Mouse (Mus musculus) embryonic facial prominence, embryonic 10.5 days (tissue): Measurements from ENCODE around the gene Baiap2l1. TPM values are rescaled to one million over a fixed set of nuclear protein-coding genes. Genes with fewer than 3 reads are reported as not detected.

Experiments
- DNase-seq: peaks from one replicate; pipeline ENCODE4 v3.0.0-alpha.2; 2017; ENCODE audit warnings: low spot score
- H3K27ac ChIP-seq: fragments of 300-500 bp; sonication (generic); replicated peaks from 2 replicates; pipeline ENCODE4 v1.5.1; 2016; ENCODE audit warnings: mild to moderate bottlenecking
- H3K27me3 ChIP-seq: fragments of 300-500 bp; sonication (generic); replicated peaks from 2 replicates; pipeline ENCODE4 v1.6.1; 2016; ENCODE audit warnings: low read depth, mild to moderate bottlenecking; ENCODE audit not compliant: poor library complexity, severe bottlenecking
- H3K36me3 ChIP-seq: fragments of 300-500 bp; sonication (generic); replicated peaks from 2 replicates; pipeline ENCODE4 v1.6.1; 2016; ENCODE audit warnings: mild to moderate bottlenecking, moderate library complexity
- H3K4me1 ChIP-seq: fragments of 300-500 bp; sonication (generic); 2 replicates; pipeline ENCODE4 v1.6.1; 2016
- H3K4me3 ChIP-seq: fragments of 300-500 bp; sonication (generic); 2 replicates; pipeline ENCODE4 v1.5.1; 2016; ENCODE audit warnings: mild to moderate bottlenecking, moderate library complexity
- H3K9me3 ChIP-seq: fragments of 300-500 bp; sonication (generic); 2 replicates; pipeline ENCODE4 v1.6.1; 2016; ENCODE audit warnings: mild to moderate bottlenecking
- WGBS: fragments of 180-500 bp; shearing (Covaris S2); methylation state at CpG from one replicate; pipeline ENCODE4 v1.1.7; 2016; 5-methylcytosine and 5-hydroxymethylcytosine counted together
- polyA plus RNA-seq: library from polyadenylated mRNA; unstranded; fragments of >200 nt; fragmentation: Nextera tagmentation; extraction: Ambion mirVana; gene quantifications from 2 replicates; pipeline ENCODE4 v1.2.1, GENCODE M21; 2016

Baiap2l1 gene
- polyA plus RNA-seq, 1 experiment from 2014 or later: 6.0 TPM

DNA sequence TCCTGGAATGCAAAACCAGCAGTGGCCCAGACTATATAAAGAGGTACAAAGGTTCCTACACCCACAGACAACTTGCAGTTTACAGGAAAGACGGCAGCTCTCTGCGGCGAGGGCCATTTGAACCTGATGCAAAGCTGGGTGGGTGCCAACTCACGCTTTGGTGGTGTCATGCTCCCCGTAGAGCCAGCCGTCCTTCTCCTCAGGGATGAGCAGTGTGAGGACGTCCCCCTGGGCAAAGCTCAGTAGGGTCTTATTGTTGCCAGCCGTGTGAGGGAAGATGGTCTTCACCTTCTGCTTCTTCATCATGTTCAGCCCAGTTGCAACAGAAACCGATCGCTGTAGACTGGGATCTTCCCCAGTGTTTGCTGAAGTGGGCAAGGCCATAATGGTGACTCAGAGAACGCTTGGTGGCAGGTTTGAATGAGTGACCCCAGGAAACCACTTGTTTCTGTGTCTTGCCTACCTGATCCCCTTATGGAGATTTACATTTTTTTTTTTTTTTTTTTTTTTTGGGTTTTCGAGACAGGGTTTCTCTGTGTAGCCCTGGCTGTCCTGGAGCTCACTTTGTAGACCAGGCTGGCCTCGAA lies 79.4 kb downstream of the Baiap2l1 start:
- Histone ChIP-seq H3K27me3 (no peaks in the 10 kb centered on the region), H3K36me3 (peaks cover 49% of the 10 kb centered on the region), H3K27ac (no peak overlapping the region), H3K4me1 (peaks cover 18% of the 10 kb centered on the region), H3K4me3 (no peak overlapping the region), H3K9me3 (no peaks in the 10 kb centered on the region)
- 91% methylated on average over 12 of the region's 13 CpGs for WGBS
- DNase-seq: no peak

DNA sequence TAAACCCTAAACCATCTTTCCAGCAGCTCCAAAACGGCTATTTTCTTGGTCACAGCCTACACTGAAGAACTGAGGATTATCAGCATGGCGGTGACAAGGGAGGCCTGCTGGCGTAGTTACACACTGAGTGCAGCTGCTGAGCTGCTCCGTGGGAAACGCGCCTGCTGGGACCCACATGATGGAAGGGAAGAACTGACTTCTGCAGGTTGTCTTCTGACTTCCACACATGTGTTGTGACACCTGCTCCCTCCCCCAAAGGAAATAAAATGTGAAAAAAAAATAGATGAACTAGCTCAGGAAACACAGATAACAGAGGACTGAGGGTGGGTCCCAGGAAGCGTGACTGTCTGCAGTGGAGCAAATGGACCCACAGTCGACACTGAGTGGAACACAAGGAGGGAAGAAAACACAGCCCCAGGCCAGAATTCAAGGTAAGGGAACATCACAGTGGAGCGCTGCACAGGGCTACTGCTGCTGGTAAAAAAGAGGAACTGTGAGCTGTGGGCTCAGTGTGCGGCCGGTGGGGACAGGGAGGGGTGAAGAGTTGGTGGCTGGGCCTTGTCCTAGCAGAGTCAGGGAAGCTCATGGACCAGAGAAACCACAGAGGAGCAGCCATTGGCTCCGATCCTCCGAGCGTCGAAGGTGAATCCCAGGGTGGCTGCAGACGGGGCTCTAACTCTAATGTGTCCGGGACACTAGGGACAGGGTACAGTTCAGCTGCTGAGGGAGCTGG lies 80.8 kb downstream of the Baiap2l1 start:
- DNase-seq: no peak
- Histone ChIP-seq H3K4me3 (no peak overlapping the region), H3K36me3 (peaks cover 49% of the 10 kb centered on the region), H3K9me3 (no peaks in the 10 kb centered on the region), H3K4me1 (peaks cover 18% of the 10 kb centered on the region), H3K27ac (no peak overlapping the region), H3K27me3 (no peaks in the 10 kb centered on the region)
- WGBS: 89% methylated on average over 17 of the region's 17 CpGs

DNA sequence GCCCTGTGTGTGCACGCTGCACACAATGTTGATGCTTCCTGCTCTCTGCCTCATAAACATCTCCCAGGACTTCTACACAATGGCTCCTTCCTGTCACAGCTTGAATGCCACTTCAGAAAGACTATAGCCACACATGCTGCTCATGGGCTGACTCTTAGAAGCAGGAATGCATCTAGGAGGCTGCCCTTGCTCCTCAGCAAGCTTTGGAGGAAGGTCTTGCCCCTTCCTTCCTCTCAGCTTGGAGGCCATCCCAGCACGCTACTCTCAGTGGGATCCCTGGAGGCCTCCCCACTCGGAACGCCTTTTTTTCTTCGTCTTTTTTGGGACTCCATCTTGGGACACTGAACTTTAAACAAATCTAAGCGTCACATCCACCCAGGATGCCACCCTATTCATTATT lies 83.0 kb downstream of the Baiap2l1 start:
- Histone ChIP-seq H3K4me3 (no peak overlapping the region), H3K27me3 (no peaks in the 10 kb centered on the region), H3K9me3 (no peaks in the 10 kb centered on the region), H3K36me3 (peaks cover 51% of the 10 kb centered on the region), H3K27ac (no peak overlapping the region), H3K4me1 (peaks cover 18% of the 10 kb centered on the region)
- WGBS: 68% methylated on average over 6 of the region's 6 CpGs
- DNase-seq: no peak

DNA sequence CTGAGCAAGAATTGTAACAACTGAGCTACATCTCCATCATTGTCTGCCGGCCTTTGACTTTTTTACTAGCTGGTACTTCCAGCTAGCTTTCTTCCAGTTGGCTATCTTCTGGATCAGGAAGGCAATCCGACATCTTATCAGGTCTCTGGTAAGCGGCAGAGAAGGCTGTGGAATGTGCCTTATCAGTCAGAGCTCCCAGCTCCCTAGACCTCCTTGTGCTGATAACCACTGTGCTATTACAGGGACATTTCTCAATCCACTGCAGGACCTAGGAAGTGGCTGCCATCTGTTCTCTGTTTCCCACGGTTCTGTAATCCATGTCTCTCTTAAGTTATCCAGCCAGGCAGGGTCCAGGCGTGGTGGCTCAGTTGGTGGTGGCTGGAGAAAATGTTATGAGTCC lies 86.1 kb downstream of the Baiap2l1 start:
- Histone ChIP-seq H3K4me3 (no peak overlapping the region), H3K4me1 (peaks cover 18% of the 10 kb centered on the region), H3K27me3 (no peaks in the 10 kb centered on the region), H3K27ac (no peak overlapping the region), H3K36me3 (peaks cover 53% of the 10 kb centered on the region), H3K9me3 (no peaks in the 10 kb centered on the region)
- 72% methylated on average over 5 of the region's 5 CpGs for WGBS
- no peak for DNase-seq

DNA sequence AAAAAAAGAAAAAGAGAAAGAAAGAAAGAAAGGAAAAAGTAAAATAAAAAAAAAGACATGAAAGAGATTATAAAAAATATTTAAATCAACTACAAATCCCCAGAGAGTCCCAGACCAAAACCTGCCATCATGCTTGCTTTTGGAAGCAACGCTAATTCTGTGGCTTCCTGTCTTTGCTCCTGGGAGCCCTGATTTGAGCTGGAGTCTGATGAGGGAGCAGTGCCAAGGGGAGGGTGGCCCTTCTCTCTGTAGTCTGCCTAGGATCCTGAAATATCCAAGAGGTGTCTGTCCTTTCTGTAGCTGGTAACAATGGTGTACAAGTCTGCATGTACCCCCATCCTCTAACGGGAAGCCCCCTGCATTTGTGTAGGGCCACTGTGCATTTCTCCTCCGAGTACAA lies 86.8 kb downstream of the Baiap2l1 start:
- peaks cover 58% of the 10 kb centered on the region for H3K36me3 ChIP-seq
- no peak overlapping the region for H3K4me3 ChIP-seq
- H3K4me1 ChIP-seq: peaks cover 16% of the 10 kb centered on the region
- H3K9me3 ChIP-seq: no peaks in the 10 kb centered on the region
- no peak overlapping the region for H3K27ac ChIP-seq
- DNase-seq: no peak
- no peaks in the 10 kb centered on the region for H3K27me3 ChIP-seq
- 85% methylated on average over 3 of the region's 3 CpGs for WGBS

DNA sequence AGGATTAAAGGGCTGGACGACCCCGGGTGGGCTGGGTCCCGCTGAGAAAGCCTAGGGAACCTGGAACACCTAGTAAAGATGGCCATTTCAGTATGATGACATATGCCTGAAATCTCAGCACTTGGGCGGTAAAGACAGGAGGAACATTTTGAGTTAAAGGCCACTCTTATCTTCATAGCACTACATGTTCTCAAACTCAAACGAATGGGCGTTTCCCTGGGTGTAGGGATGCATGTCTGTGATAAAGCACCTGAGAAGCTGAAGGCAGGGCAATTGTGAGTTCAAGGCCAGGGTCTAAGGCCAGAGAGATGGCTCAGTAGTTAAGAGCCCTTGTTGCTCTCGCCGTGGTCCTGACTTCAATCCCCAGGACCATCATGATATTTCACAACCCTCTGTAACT lies 87.5 kb downstream of the Baiap2l1 start:
- Histone ChIP-seq H3K27ac (no peak overlapping the region), H3K4me3 (no peak overlapping the region), H3K4me1 (peaks cover 9% of the 10 kb centered on the region; the same call in 1 of the 2 replicates), H3K27me3 (no peaks in the 10 kb centered on the region), H3K9me3 (no peaks in the 10 kb centered on the region), H3K36me3 (peaks cover 60% of the 10 kb centered on the region)
- 95% methylated on average over 8 of the region's 8 CpGs for WGBS
- DNase-seq: no peak

DNA sequence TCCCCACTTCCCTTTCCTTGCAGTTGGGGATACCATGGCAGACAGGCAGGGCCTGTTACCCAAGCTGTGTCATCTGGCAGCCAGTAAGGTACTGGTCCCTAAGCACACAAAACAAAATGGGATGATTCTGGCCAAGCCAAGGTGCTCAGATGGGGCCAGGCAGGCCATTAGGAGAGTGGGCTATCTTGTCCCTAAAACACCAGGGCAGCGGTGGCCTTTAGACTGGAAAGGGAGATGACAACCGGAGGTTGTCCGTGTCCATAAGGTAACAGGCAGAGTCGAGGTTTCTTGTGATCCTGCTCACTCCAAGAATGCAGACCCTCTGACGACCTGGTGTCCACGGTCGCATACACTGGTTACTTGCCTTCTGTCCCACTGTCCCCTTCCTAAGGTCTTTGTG lies 88.0 kb downstream of the Baiap2l1 start:
- no peaks in the 10 kb centered on the region for H3K27me3 ChIP-seq
- no peak for DNase-seq
- H3K4me1 ChIP-seq: peaks cover 7% of the 10 kb centered on the region; the same call in 1 of the 2 replicates
- peaks cover 64% of the 10 kb centered on the region for H3K36me3 ChIP-seq
- no peak overlapping the region for H3K27ac ChIP-seq
- 89% methylated on average over 7 of the region's 7 CpGs for WGBS
- H3K4me3 ChIP-seq: no peak overlapping the region
- no peaks in the 10 kb centered on the region for H3K9me3 ChIP-seq

DNA sequence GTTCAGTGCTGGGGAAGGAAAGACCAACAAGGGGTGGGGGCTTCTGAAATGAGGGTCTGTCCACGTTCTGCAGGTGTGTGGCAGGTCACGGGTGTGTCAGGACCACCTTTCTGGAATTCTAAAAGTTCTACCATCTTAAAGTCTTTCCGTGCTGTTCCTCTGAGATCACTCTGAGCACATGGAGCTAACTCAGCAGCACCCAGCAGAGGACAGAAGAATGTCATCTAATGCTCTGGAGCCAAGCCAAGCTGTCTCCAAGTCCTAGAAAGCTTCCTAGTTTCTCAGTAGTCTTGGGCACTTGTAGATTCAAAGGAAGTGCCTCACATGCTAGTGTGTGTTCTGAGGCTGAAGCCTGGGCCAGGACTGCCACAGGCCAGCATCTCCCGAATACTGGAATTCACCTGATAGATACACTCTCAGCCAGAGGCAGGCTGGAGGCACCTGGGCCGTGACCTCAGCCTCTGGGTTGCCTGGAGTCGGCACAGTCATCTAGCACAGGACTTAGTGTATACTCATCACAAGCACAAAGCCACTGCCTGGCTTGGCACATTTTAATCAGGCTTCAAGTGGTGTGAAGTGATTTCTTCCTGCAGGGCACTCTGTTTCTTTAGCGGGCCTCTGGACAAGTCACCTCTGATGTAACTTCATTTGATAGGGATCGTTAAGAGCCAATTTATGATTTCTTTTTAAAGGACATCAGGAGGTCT lies 90.2 kb downstream of the Baiap2l1 start:
- Histone ChIP-seq H3K9me3 (no peaks in the 10 kb centered on the region), H3K4me1 (0 out of 2 replicates have a peak, but pooled peaks cover 8% of the 10 kb centered on the region), H3K27ac (no peak overlapping the region), H3K27me3 (no peaks in the 10 kb centered on the region), H3K36me3 (peaks cover 84% of the 10 kb centered on the region), H3K4me3 (no peak overlapping the region)
- no peak for DNase-seq
- WGBS: 86% methylated on average over 8 of the region's 8 CpGs

DNA sequence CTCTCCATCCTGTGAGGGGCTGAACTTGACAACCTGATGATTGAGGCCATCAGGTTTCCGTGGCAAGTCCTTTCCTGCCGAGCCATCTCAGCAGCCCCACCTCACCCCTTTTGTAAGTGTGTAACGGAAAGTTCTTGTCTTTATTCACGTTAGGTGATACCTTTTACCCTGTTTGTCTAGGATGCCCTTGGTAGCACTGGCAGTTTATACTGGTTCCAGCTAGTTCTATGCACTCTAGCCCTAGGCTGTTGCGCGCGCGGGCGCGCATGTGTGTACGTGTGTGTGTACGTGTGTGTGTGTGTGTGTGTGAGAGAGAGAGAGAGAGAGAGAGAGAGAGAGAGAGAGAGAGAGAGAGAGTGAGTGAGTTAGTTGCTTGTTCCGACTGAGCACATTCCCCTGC lies 94.4 kb downstream of the Baiap2l1 start:
- no peak overlapping the region for H3K4me3 ChIP-seq
- H3K36me3 ChIP-seq: peaks cover 93% of the 10 kb centered on the region
- no peak overlapping the region for H3K27ac ChIP-seq
- DNase-seq: no peak
- H3K9me3 ChIP-seq: no peaks in the 10 kb centered on the region
- WGBS: 83% methylated on average over 13 of the region's 13 CpGs
- H3K4me1 ChIP-seq: peaks cover 40% of the 10 kb centered on the region
- no peaks in the 10 kb centered on the region for H3K27me3 ChIP-seq

DNA sequence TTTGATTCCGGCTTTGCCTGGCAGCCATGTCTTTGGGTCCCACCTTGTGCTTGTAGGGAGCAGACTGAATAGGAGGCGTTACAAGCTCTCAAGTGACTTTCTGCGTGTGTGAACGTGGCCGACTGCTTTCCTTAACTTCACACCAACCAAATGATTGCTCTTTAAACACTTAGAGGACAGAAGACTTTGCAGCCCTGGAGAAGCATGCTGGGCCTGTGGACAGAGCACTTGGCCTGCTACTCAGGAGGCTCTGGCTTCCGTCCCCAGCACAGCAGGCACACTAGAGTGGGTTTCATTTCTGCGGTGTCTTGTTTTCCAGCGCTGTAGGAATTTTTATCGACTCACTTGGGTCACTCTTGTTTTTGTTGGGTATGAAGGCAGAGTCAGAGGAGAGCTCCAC lies 94.8 kb downstream of the Baiap2l1 start:
- H3K36me3 ChIP-seq: peaks cover 93% of the 10 kb centered on the region
- no peaks in the 10 kb centered on the region for H3K27me3 ChIP-seq
- WGBS: 89% methylated on average over 9 of the region's 9 CpGs
- no peaks in the 10 kb centered on the region for H3K9me3 ChIP-seq
- H3K4me3 ChIP-seq: no peak overlapping the region
- H3K4me1 ChIP-seq: peaks cover 44% of the 10 kb centered on the region
- no peak for DNase-seq
- H3K27ac ChIP-seq: no peak overlapping the region

DNA sequence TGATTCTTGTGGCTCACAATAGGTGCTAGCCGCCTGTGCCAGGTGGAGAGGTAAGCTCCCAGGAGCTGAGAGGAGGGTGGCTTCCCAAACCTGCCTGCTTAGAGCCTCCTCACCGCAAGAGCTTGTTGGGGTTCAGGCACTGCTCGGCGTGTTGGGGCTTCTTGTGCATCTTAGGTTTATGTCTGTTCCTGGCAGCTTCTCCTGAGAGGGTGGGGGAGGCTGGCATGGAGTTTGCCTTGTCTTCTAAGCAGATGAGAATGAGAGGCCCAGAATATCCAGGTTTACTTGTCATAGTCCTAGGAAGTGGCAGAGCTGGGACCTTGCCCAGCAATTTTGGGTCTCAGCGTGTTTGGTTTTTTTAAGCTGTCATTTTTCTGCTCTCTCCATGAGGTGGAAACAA lies 96.1 kb downstream of the Baiap2l1 start:
- H3K27ac ChIP-seq: no peak overlapping the region
- peaks cover 90% of the 10 kb centered on the region for H3K36me3 ChIP-seq
- no peaks in the 10 kb centered on the region for H3K9me3 ChIP-seq
- H3K4me3 ChIP-seq: no peak overlapping the region
- H3K27me3 ChIP-seq: no peaks in the 10 kb centered on the region
- no peak for DNase-seq
- peaks cover 57% of the 10 kb centered on the region for H3K4me1 ChIP-seq
- 91% methylated on average over 5 of the region's 5 CpGs for WGBS

DNA sequence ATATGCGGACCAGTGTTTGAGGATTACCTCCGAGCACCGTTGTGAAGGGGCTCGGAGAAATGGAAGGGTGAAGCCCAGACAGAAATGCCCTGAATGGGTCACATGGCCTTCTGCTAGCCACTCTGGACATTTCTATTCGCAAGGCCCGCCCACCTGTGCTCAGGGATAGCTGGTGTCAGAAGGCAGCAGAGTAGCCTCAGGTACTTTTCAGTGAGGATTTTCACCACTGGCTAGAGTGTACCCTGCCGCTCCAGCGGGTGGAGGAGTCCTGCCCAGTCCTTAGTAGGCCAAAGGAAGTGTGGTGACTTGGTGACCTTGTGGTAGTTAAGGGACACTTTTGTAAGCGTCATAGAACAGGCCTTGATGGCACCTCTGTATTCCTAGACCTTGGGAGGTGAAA lies 96.6 kb downstream of the Baiap2l1 start:
- WGBS: 89% methylated on average over 9 of the region's 9 CpGs
- H3K27me3 ChIP-seq: no peaks in the 10 kb centered on the region
- no peak overlapping the region for H3K4me3 ChIP-seq
- no peak overlapping the region for H3K27ac ChIP-seq
- no peaks in the 10 kb centered on the region for H3K9me3 ChIP-seq
- DNase-seq: no peak
- peaks cover 84% of the 10 kb centered on the region for H3K36me3 ChIP-seq
- peaks cover 62% of the 10 kb centered on the region for H3K4me1 ChIP-seq

DNA sequence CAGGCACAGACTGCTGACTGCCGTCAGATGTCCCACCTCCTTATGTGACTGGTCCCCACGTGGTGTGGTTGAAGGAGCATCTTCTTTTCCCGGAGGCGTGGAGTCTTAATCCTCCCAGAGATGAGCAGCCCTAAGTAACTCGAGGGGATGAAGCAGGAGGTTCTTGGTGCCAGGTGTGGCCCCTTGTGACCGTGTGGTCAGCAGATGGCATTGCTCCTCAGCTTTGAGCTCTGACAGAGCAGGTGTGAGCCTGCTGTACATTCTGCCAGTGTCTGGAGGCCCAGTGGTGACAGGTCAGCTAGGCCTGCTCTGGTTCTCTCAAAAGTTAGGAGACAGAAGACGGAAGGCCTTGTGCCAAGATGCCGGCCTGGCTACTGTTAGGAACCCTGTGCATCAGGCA lies 97.4 kb downstream of the Baiap2l1 start:
- H3K9me3 ChIP-seq: no peaks in the 10 kb centered on the region
- H3K27ac ChIP-seq: no peak overlapping the region
- DNase-seq: no peak
- H3K27me3 ChIP-seq: no peaks in the 10 kb centered on the region
- H3K4me1 ChIP-seq: peaks cover 64% of the 10 kb centered on the region
- H3K4me3 ChIP-seq: no peak overlapping the region
- H3K36me3 ChIP-seq: peaks cover 76% of the 10 kb centered on the region
- WGBS: 82% methylated on average over 8 of the region's 8 CpGs
